Mouse (Mus musculus) ES-Bruce4 (cell line): ENCODE results near the gene Zscan2.

Source experiments
- CTCF ChIP-seq: IDR thresholded peaks from one replicate; pipeline ENCODE4 v1.8.1; 2011; ENCODE audit warnings: low read depth, low read length
- EP300 ChIP-seq: IDR thresholded peaks from 2 replicates; pipeline ENCODE4 v1.6.1; 2011; ENCODE audit warnings: low read depth, low read length; ENCODE audit not compliant: insufficient read depth
- POLR2A ChIP-seq: IDR thresholded peaks from one replicate; pipeline ENCODE4 v1.8.1; 2011; ENCODE audit warnings: low read length; ENCODE audit not compliant: insufficient read depth

GRCm38 (mm10) chr7:80889841-80890241 lies 29.1 kb downstream of the Zscan2 start:
- no peak for TF ChIP-seq POLR2A
- TF ChIP-seq EP300, result no peak
- TF ChIP-seq CTCF, result no peak
